Mouse (Mus musculus) induced T-regulatory cell, adult 2 months (primary cell): ENCODE data around the gene Hnf4a.
A peak's percentile ranks its signal among the peaks of the same experiment; 100 is the strongest.
"Not testable (repeated sequence)": the region's sequence is repeated elsewhere in the genome, so short reads cannot be mapped to it uniquely, and the experiment has no call there.

ENCODE experiments used
- DNase-seq: peaks from one replicate; pipeline ENCODE4 v3.0.0-alpha.2; 2012; ENCODE audit warnings: low read depth

The Hnf4a gene

DNA sequence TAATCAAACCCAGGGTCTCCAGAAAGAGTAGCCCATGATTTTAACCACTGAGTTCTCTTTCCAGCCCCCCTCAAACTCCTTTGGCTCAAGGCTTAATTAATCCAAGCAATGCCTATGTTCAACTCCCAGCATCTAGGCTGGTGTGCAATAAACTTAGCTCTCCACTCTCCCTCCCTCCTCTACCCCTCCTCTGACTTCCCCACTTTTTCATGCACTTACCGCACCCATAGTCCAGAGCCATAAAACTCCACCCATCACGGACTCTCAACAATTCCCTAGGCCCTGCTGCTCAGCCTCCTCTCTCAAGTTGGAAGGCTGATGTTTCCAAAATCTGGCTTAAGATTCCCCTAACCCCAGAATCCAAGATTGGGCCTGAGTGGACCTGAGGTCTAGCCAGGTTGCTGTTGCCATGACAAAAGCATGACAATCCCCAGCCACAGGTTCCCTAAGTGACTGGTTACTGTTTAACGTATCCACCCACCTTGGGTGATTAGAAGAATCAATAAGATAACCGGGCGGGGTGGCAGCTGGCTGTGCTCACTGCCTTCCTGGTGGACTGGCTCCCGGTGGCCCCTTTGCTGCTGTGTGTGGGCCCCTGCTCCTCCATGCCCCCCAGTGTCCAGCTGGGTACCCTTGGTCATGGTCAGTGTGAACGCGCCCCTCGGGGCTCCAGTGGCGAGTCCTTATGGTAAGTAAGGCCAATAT, at the start of gene Hnf4a:
Gene Hnf4a, plus strand, starts transcription at position 509 of the 705 bp plus-strand sequence.
- no peak for DNase-seq

DNA sequence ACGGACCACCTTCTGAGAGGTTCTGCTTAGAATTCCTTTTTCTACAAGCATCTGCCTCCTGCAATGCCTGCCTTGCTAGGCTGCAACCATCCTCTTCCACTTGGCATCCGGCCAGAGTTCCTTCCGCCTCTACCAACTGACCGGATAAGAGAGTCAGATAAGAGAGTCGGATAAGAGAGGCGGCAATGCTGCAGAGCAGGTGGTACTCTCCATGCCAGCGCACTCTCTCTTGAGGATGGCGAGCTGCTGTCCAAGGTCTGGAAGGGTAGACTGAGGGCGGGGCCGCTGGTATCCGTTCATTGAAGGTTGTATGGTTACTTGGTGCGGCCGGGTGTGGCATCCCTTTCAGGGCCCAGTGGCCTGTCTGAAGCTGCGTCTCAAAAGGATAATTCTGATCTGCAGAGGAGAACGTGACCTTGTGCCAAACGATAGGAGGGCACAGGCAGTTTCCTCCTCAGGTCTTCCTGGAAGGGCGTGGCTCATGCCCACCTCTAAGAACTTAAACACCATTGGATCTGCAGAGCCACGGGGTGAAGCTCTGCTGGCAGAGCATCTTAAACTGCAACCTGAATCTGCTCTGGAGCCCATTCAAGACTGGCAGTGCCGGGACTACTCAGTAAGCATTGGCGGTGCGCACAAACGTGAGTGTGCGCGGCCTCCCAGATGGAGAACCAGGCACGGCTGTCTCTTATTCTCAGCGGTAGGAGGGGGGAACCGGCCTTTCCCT, 47.9 kb upstream of the Hnf4a start:
- no peak for DNase-seq

DNA sequence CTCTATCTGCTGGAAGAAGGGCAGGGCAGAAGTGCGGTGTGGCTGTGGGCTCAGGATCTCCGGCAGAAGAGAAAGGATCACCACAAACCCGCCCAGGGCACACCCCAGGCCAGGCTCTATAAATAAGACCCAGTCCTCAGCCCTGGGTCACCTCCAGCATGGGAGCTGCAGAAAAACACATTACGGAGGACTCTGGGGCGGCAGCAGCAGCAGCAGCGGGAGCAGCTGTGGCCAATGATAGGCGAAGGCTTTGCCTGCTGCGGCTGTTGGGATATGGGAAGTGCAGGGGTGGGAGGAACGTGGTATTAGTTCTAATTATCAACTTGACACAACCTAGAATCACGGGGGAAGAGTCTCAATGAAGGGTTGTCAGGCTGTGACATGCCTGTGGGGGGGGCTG, 47.2 kb upstream of the Hnf4a start:
- no peak for DNase-seq

DNA sequence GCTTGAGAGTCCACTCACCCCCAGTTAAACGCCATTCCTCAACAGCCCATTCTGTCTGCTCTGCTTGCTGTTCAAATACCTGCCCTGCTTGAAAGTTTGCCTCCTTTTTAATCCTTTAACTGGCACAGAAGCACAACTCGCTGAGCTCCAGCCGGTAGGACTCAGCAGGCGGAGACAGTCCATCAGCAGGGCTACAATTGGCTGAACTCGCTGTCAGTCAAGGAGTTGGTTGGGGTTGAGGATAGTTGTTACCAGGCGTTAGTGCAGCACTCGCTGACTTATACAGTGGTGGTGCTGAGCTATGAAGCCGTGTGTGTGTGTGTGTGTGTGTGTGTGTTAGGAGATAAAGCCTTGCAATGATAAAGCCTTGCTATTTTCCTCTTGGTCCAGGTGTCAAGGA, 46.0 kb upstream of the Hnf4a start:
- DNase-seq, result no peak

DNA sequence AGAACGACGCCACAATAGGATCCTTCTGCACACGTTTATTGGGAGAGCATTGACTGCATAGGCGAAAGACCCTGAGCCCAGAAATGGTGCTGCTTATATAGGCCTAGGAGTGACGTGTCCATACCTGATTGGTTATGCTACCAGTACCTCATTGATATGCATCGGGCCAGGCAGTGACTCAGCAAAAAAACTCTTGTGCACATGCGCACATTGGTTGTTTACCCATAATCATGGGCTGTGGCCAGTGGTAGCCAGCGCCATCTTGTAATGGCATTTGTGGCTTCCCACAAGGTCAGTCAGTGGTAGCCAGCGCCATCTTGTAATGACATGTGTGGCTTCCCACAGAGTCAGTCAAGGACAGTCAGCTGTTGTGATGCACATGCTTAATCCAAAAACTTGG, 45.3 kb upstream of the Hnf4a start:
- not testable (repeated sequence) for DNase-seq

DNA sequence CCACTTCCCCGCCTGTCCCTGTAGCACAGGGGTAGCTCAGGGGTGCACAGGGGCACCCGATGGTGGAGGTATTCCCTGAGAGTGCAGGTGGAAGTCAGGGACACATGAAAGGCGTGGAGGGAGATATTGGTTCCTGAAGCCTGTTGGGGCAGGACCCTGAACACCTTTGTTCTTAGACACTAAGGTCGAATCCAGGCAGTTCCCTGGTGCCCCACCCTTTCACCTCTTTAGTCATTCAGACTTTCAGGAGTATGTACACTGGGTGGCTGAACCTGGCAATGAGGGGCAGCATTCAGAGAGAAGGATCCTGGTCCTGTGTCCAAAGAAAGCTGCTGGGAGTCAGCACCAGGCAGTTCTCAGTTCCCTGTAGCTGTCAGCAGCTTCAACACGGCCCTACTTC, 44.2 kb upstream of the Hnf4a start:
- no peak for DNase-seq

DNA sequence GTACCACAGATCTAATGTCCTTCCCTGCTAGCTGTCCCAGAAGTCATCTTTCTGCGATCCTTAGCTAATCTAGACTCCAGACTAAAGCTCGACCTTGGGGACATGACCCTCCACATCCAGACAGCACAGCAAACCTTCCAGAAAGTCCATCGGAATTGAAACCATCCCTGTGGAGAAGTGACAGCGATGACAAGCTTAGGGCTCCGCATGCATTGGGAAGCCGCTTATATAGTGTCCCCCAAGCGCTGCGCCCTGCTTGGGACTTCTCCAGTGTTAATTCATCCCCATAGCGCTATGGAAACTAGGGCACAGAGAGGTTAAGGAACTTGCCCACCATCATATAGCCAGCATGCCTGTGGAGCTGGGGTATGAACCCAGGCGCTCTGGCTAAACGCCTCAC, 43.8 kb upstream of the Hnf4a start:
- no peak for DNase-seq

DNA sequence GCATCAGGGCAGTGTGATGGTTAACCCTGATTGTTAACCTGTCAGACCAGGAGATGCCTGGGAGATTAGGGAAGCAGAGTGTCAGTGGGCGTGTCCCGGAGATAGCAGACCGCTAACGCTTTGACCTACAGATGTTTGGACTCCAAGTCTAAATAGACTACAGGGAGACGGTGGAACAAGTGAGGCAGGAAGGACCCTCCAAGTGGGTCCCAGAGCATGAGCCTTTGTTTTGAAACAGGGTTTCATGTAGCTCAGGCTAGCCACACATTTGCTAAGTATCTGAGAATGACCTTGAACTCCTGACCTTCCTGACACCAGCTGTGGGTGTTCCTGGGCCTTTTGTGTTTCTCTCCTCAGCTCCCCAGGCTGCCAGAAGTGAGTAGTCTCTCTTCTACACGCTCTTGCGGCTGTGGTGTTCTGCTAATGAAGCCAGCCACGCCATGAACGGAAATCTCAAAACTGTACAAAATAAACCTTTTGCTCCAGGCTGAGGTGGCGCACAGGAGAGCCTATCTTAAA, 43.3 kb upstream of the Hnf4a start:
- DNase-seq, result no peak

DNA sequence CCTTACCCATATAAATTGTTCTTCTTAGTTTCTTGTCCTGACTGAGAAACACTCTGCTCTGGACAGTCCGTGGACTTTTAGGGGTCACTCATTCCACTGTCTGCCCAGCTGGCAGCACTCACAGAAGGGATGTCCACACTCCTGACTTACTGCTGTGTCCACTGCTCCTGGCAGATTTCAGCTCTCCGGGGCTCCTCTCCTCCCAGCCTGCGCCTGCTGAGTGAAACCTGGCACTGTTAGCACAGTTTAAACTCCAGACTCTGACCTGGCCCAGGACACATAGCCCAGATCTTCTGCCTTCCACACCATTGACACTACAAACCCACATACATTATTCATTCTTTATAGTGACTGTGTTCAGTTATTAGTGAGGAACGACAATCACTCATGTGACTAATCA, 42.6 kb upstream of the Hnf4a start:
- no peak for DNase-seq

DNA sequence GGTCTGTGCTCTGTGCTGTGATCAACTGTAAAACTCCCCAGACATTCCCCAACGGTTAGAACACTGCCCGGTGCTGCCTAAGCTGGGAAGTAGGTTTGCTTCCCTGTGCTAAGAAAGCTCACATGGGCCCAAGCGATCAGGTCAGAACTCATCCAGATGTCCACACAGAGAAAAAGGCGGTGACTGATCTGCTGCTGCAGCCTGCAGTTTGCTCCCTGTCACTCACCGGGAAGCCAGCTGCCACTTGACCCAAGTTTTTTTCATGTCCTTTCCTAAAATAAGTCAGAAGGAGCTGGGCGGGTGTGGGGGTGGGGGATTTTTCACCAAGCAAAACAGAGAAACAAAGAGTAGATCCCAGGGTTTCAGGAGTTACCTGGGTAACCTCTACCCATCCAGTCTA, 42.0 kb upstream of the Hnf4a start:
- DNase-seq, result no peak

DNA sequence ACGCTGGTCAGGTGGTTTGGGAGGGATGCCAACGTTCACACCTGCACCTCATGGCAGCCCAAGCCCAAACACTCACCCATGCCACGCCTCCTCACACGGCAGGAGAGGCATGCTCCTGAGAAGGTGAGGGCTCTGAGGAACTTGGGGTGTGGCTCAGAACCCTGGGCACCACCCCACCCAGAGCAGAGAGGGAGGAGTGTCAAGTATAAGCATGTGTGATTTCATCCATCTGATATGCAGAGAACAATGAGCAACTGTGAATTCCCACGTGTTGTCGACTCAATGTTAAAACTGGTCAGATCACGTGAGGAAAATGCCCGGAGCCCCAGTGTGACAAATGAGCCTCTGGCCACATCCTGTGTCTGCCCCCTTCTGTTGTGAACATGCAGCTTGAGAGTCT, 39.8 kb upstream of the Hnf4a start:
- DNase-seq, result no peak

DNA sequence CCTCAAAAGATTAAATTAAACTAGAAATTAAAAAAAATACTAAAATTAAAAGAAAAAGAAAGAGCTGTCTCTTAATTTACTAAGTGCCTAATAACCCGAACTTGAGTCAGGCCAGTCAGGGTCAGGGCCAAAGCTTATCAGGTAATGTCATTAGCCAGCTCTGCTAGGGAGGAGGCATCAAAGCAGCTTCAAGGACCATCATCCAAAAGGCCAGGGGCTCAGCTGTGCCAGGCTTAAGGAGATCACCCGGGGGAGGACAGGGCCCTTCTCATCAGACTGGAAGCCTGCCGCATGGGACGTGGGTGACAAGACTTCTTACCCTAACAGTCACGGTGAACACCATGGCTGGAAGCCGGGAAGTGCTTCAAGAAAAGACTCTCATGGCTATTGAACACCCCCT, 39.0 kb upstream of the Hnf4a start:
- no peak for DNase-seq

DNA sequence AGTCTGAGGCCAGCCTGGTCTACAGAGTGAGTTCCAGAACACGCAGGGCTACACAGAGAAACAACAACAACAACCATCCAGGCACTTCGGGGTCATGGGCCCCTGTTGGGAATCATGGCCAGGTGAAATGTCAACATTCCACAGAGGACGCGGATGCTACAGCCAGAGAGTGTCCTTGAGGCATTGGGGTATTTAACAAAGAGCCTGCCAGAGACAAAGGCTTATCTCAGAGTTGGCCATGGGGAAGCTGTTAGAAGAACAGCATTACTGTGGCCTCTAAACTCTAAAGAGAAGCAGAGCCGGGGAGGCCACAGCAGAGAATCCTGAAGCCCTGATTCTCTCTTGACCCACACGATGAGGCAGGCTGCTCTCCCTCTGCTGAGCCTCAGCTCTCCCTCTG, 37.7 kb upstream of the Hnf4a start:
- no peak for DNase-seq

DNA sequence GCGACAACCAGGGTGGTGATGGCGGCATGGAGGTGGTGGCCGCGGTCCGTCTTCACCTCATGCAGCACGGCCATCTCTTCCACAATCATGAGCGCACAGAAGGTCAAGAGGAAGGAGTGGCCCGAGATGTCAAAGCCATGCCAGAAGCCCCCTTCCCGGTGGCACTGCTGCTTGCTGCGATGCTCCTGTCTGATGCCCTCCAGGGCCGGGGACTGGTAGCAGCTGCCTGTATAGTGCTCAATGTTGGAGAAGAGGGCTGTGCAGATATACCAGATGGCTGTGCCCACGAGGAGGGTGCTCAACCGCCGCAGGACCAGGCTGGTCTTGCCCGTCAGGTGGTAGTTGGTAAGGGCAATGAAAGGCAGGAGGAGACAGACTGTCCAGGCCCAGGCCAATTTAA, 36.9 kb upstream of the Hnf4a start:
- DNase-seq, result no peak

DNA sequence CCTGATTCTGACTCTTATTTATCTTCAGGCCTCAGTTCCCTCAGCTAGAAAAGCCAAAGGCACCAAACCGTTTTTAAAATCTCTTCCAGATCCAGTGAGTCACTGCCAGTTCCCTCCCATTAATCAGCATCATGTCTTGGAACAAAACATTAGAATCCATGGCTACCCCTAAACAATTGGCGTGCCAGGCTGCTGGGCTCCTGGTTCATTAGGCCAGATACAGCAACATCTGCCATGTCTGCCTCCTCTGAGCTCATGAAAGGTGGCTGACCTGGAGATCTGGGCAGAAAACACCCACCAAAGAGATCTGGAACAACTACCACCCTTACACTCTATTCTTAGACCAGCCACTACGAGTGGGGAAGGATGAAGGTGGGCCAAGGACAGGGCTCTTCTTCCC, 35.5 kb upstream of the Hnf4a start:
- DNase-seq, result no peak

DNA sequence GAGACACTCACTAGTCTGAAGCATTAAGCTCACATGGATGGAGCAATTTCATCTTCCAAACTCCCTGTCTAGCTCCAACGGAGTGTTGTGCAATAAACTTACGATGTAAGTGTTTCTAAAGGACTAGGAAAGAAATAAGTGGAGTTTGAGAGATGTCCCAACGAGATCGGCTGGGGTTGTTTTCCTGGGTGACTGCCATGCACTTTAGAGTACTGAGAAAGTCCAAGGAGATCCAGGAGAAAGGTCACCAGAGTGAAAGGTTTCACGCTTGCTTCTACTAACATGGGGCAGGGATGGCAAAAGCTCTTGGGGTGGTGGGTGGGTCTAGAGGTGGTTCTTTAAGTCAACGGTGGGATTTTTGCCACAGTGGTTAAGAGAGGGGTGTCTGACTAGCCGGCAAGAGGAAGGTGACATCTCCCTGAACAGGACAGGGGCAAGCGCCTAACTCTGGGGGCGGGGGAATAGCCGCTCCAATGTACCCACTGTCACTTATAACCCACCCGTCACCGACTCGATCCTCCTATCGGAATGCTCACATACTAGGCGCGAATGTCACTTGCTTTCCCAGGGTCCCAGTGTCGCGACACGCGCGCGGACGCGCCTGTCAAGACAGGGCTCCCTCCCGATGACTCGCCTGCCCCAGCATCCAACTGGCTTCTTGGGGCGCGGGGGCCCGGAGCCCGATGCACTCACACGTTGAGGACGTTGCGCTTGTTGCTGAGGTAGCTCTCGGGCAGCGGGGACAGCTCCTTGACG, 34.7 kb upstream of the Hnf4a start:
- no peak for DNase-seq

DNA sequence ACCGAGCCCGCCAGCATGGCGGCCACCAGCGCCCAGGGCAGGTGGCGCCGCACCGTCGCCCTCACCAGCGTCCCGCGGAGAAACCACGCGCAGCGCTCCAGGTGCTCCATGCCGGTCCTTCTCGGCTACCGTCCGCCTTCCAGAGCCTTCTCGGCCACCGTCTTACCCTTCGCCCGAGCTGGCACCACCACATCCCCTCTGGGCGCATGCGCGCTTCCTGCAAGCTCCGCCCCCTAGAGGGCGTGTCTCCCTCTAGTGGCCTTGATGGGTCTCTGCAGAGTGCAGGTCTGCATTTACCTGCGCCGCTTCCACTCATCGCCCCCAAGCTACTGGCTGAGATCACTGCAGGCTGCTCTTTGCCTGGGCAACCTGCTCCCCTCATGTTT, 34.1 kb upstream of the Hnf4a start, which contains the start of gene Fitm2:
Gene Fitm2, minus strand, starts transcription at position 164 of the 386 bp plus-strand sequence.
- DNase-seq, result peak; percentile 99

DNA sequence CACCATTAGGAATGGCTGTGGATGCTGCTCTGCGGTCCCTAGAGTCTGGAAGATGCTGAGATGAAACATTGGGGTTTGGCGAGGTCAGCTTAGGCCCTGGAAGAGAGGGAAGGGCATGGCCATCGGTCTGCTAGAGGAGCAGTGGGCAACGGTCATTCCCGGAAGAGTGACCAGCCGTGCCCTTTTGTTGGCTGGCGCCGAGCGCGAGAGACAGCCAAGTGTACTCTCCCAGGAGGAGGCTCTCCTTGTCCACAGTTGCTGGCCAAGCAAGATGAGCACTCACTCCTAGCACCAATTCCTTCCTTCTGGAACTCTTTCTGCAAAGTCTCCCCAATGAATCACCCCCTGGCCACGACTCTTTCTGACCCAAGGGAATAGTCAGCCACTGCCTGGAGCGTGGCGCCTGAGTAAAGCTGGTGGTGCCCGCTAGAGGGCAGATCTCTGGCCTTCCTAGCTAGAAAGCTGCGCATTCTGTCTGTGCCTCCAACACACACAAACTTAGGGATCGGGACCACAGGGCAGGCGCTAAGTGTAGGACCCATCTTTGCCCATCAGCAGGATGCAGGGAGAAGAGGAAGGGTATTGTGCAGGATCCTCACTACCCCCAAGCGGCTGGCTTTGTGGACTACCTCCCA, 26.3 kb upstream of the Hnf4a start:
- no peak for DNase-seq

DNA sequence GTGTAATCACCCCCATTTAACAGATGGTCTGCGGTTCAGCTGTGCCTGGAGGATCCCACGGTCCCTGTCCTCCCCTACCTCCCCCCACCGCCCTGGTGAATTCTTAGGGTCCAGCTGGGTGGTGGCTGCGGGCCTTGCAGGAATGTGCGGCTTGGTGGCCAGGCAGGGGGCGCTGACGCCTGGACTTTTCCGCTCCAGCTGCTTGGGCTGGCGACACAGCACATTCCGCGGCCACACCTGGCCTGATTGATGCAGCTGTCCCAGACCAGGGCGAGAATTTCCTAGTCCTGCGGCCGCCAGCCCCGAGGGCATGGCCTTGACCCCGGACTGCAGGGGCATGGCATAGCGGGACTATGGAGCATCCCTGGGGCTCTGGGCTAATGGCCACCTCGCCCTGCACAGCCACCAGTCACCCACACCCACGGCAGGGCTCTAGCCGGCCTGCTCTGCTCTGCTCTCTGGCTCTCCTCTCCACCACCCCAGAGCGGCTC, 25.0 kb upstream of the Hnf4a start:
- DNase-seq, result no peak

DNA sequence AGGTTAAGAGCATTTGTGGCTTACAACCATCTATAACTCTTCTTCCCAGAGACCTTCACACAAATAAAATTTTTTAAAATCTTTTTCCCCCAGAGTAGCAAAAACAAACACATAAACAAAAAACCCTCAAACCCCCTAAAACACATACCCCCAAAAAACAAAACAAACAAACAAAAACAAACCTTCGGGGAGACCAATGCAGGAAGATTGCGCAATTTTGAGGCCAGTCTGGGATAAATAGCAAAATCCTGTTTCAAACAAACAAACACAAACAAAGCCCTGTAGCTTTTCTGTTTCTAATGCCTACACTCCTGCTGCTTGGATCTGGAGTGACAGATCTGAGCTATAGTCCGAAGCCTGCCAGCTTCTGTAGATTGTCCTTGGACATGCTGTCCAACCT, 19.2 kb upstream of the Hnf4a start:
- DNase-seq, result no peak

DNA sequence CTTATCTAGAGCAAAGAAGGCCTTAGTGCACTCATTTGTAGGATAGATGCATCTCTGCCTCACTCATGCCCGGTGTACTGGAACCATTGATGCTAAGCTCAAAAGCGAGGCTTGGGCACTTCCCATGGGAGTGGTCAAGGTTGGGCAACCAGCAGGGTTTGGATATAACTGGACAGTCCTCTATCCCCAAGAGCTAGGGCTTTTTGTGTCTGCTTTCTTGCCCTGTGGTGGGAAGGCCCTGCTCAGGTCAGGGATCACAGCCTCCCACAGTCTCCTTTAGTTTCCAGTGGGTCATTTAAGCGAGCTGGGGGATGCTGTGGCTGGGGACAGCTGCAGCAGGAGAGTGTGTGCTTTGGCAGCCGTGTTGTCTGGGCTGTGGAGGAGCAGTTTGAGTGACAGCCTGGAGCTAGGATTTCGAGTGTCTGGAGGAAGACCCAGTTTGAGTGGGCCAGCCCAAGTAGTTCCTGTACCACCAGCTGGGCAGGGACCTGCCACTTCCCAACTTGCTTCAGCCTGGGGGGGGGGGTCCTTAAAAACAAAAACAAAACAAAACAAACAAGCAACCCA, 16.8 kb upstream of the Hnf4a start:
- no peak for DNase-seq

DNA sequence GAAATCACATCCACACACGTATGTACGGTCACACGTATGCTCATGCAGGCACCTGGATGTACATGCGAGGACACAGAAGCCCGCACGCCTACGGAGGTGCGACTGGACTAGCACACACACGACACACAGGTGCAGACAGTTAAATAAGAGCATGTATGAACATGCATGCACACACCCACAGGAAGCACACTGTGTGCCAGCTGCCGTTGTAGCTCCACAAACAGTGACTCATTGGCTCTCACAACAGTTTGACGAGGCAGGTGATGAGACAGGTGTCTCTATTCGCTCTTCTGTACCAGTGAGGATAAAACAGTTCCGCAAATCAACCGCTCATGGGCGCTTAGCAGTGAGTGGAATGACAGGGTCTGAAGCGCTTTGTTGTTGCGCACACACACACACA, 16.0 kb upstream of the Hnf4a start:
- no peak for DNase-seq
